Mouse (Mus musculus) heart, adult 18-20 months (tissue): ENCODE measurements around the gene Wwox. TPM values are rescaled to one million over a fixed set of nuclear protein-coding genes. Genes with fewer than 3 reads are reported as not detected.
A peak's percentile ranks its signal among the peaks of the same experiment; 100 is the strongest.

ENCODE experiments used
- DNase-seq, 2 experiments: peaks; one replicate each; pipeline ENCODE4 v3.0.0; 2021 to 2022; ENCODE audit warnings: mixed read lengths in 1 of 2
- total RNA-seq, 2 experiments: library from RNA; stranded (reverse); gene quantifications; 2 replicates each; pipeline ENCODE4 v1.2.3; 2021

Gene Wwox
- total RNA-seq, 2 experiments from 2014 or later, result 3.8 to 5.3 TPM

DNA sequence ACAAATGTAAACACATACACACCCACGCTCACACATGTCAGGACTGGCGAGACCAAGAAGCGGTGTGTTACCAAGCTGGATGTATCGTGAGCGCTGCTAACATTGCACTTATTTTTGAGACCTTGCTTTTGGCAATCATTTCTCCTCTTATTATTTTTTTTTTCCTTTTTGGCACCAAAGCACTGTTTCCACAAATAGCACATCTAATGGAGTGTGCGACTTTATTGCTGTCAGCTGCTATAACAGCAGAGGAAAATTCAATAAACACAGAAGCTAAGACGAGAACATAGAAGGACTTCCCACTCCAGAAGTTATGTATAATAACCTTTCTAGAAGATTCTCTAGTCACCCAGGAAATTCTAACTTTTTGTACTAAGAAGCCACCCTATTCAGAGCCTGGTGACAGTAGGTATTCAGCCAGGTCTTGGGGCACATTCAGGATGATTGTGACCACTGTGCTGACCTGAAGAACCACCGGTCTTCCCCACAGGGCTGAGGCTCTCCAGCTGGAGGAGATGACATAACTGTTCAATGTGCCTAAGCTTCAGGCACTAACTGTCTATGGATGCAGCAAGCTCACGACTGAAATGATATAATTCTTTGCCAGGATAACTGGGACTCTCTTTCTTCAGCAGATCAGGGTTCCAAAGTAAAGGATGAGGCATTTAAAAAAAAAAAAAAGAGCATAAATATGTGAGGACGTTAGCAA is 586.1 kb downstream of the Wwox start:
- DNase-seq, result peak in 1 of 2 experiments; percentile 15

DNA sequence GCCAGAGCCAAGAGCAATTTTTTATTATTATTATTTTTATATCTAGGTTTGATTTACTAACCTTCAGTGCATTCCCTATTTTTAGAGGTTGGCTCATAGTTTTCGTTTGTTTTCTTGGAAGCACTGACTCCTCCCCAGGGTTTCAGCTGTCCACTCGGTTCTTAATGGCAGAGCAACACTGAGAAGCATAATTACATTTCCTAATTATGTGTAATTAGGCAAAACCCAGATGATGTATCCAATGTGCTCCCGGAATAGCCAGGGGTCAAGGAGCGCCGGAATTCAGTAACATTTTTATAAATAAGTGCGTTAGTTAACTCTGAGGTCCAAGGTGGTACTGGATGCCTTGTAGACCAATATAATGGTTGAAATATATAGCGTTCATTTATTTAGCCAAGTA is 586.7 kb downstream of the Wwox start:
- DNase-seq, result no peak

DNA sequence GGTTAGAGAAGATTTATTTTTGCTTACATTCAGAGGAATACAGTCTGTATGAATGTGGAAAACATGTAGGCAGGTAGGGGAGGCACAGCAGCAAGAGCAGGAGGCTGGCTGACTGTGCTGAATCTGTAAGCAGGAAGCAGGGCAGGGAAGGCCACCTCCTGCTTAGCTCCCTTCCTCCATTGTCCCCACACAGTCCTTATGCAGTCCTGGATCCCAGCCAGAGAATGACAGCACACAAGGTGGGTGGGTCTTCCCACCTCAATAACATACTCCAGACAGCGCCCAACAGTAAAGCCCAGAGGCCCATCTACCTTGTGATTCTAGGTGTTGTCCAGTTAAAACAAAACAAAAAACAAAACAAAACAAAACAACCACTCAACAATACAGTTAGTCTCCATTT is 593.7 kb downstream of the Wwox start:
- DNase-seq, result peak in 1 of 2 experiments; percentile 7

DNA sequence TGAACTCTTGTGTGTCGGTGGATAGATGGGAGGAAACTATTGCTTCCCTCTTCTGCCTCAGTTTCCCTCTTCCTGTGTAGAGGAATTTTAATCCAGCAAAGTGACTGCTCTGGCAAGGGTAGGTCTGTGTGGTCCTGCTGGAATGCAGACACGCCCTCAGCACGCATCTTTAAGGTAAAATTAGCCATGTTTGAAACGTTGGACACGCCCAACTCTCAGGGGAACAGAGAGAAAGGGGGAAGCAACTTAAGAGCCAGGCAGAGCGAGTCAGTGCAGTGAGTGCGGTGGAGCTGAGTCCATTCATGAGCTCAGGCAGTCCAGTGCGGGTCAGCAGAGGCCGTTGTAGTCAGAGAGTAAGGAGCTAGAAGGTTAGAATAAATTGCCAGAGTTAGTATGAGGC is 596.6 kb downstream of the Wwox start:
- no peak for DNase-seq

DNA sequence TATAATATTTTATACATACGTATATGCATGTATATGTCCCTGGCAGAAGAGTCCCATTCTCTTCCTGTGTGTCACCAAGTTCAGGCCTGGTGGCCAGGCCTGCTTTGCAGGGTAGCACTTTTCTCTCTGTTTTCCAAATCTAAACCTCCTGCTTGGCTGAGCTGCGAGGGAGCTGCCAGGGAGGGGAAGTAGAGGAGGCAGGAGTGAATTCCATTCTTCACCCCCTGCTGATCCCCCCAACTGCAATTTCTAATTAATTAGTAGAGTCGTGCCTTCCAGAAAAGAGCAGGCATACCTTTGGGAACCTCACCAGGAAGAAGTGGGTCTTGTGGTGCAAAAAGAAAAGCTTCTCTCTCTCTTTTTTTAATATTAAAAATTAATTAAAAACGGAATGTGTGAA is 599.0 kb downstream of the Wwox start:
- DNase-seq, result no peak

DNA sequence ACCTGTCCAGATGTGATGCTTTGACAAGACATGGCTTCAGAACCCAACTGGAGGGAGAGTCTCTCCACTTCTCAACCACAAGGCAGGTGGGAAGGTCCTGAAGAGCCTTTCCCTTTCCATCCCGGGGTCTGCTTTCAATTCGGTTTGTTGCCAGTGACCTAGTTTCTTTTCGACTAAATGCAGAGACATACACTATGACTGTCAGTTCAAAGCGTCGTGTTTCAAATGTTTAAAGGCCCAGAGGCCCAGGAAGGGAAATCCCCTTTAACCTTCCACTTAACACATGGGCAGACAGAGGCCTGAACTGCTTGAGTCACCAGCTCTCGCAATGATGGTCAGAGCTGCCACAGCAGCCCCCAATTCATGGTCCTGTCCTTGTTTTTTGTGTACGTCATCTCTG is 606.3 kb downstream of the Wwox start:
- DNase-seq, result no peak

DNA sequence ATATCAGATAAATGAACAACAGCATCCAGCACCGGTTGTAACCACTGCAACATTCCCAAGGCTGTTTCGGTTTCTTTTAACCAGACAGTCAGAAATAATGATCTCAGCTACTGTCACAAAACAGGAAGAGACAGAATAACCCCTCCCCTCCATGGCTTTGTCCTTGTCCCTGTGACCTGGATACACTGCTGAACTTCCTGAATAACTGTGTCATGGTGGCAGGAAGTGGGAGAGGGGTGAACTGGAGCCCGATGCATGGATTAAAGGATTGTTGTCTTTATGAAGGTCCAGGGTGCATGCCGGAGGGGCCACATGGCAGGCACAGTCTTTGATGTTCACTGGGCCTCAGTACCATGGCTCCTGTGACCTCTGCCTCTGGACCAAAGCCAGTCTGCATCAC is 607.0 kb downstream of the Wwox start:
- DNase-seq, result peak; percentile 4 to 7

DNA sequence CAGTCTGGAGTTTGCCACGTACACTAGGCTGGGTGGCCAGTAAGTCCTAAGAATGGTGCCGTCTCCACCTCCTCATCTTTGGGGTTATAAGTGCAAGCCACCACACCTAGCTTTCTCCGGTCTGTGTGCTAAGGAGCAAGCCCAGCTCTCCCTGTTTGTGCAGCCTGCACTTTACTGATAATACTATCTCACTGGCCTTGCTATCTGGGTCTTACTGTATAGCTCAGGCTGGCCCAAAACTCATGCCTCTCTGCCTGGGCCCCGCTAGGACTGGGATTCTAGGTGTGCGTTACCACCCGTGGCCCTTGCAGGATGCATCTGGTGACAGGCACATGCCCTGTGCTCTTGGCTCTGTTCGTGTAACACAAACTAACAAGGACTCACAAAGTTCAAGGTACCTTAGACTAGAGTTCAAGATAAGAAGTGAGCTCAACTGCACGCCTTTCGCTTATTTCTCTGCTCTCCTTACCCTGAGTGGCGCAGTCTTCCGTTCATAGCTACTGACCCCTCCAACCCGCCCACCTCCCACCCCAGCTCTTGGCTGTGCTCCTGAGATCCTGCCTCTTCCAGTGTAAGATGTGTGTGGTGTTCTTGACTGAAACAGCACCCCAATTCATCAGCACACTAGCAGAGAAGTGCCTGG is 618.9 kb downstream of the Wwox start:
- DNase-seq, result no peak

DNA sequence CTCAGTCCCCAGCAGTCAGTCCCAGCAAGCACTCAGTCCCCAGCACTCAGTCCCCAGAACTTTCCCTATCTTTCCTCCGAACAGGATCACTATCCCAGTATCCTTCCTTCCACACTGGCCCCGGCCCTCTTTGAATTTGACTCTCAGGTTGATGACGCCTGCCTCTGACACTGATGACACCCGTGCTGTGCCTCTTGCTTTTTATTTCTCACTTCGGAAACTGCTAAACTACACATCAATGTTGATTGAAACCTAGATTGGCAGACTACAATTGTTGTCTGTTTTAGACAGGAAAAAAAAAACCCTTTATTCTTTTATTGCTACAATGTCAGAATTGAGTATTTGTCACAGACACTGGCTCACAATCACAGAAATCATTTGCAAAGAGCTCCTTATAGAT is 624.2 kb downstream of the Wwox start:
- no peak for DNase-seq

DNA sequence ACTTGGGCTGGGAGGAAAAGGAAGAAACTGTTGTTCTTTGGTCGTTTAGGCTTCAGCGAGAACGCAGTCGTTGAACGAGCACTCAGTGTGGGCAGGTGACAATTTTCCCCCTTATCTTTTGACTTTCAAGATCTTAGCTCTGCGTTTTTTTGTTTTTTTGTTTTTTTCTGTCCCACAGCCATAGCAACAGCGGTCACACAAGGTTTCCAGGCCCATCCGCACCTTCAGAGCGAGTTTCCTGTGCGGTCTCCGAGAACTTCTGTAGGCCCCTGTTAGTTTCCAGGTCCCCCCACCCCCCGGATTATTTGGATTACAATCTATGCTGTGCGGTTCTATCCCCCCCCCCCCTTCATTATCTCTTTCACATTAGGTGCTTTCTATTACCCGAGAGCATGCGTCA is 625.2 kb downstream of the Wwox start:
- no peak for DNase-seq

DNA sequence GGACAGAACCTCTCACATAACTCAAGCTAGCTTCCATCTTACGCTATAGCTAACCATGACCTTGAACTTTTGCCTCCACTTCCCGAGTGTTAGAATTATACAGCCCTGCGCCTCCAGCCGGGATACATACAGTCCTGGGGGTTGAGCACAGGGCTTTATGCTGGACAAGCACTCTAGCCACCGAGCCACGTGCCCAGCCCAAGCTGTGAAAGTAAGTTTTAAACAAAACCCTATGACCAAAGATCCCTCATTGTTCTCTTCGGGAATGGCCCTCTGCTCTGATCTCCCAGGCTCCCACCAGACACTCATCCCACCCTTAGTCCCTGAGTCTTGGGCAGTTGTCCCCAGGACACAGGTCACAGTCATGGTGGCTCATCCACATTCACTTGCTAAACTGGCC is 625.9 kb downstream of the Wwox start:
- no peak for DNase-seq

DNA sequence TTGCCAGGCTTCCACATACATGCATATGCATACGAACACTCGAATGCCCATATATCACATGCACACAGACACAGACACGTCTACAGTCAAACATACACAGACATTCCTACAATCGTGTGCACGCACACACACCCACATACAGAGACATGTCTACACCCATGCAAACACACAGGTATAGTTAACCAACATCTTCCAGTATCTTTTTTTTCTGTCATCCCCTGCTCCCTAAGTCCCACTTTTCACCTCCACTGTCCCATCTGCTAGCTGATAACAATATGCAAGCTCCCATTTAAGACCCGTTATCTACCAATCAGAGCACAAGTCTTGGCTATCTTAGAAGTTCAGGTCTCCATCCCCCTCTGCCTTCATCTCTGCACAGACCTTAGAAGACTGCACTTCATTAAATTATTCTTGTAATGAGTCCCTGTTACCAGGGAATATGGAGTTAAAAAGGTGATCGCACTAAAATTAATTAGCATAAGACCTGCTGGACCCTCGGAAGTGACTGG is 627.1 kb downstream of the Wwox start:
- DNase-seq, result no peak

DNA sequence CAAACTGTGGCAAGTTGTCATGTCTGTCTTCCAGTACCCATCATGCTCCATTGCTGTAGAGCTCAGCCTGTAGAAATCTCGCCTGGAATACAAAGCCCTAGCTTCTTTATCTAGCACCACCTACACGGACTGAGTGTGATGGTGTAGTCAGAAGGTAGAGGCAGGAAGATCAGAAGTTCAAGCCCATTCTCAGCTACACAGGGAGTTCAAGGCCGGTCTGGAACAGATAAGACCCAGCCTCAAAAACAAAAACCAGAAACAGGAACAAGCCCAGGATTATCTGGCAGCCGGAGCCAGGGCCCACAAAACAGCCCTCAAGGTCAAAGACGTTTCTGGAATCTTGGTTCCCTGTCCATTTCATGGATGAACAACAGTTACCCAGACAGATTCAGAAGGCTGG is 629.3 kb downstream of the Wwox start:
- DNase-seq, result no peak

DNA sequence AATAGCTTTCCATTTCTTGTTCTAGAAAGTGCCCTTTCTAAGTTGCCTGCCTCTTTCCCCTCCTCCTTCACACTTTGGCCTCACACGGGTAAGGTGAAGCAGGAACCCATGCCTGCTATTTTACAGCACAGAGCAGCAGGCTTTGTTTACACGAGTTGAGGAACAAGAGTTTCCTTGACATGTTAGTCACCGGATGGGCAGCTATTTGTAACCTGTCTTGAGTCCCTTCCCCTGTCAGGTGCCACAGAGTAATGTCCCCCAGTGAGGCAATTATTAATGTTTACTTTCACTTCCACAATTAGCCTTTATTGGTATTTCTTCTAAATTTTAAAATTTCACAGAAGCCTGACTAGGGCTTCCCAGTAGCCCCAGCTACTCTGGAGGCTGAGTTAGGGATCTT is 630.8 kb downstream of the Wwox start:
- no peak for DNase-seq

DNA sequence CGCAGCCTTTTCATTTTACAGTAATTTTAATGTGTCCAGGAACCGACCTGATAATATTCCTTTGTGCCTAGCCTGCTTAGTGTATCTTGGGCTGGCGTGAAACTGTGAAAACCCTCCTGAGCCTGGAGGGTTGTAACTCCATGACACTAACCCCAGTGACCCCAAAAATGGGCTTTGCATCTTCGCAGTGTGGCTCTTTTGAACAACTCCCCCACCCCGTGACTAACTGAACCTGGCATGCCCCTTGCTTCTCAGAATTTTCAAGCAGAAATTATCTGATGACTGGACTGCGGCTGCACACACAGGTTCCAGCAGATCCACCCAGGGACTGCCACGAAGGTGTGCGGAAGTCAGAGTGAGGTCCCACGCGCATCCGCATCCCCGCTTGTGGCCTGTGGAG is 631.8 kb downstream of the Wwox start:
- no peak for DNase-seq

DNA sequence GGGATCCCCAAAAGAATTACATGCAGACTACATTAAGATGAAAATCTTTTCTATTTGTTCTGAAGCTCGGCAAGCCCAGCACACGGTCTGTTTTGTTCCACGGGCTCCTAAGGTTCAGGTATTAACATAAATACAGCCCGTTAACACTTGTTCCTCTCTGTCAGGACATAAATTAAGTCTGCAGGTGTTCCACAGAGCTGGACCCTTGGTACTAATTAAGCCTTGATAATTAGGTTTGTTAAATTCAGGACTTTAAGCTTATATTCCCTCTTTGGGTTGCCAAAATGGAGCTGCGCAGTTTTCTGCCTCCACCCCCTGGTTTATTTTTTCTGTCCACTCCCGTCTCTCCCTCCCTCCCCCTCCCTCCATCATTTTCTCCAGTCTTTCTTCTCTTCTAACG is 638.8 kb downstream of the Wwox start:
- DNase-seq, result no peak

DNA sequence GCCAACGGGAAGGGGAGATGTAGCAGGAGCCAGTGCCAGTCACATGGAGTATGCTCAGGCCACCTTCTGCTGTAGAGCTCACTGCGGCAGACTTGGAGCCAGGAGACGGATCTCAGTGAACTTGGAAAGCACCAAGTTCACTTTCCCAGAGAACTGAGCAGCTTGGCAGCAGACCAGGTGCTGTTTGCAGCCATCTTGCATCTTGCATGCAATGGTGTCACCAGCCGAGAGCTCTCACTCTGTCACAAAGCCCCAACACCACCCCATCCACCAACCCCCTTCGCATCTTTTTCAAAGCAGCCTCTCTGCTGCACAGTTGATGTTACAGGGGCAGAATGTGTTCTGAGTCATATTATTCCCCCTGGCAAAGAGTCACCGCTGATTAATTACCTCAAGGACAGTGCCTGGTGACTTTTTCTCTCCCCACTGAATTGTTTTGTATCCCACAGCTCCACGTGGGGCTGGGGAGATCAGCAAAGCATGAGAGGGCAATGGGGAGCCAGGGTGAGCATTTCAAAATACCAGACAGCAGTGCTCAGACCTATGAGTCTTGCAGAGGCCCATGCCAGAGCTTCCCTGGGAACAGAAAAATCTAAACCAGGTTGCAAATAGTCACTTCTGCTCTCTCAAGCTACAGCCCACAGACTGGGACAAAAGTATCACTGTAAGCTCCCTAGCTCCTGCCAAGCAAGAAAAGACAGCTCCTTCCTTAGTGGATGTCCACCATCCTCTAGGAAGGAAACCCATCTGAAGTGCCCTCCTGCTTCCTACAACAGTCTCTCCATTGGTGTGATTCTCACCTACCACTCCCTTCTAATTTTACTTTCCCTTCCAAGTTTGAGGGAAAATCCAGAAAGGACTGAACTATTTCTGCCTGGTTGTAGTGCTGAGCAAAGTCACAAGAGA is 642.1 kb downstream of the Wwox start:
- no peak for DNase-seq

DNA sequence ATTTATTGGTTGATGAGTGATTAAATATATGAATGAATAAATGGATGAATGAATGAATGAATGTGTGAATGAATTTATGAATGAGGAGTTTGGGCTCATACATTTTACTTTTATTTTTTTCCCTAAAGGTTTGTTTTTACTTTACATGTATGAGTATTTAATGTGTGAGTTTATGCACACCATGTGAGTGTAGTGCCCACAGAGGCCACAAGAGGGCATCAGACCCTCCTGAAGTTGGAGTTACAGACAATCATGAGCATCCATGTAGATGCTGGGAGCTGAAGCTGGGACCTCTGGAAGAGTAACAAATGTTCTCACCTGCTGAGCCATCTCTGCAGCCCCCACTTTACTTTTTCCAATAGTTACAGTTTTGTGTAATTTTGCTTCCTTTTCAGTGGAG is 648.7 kb downstream of the Wwox start:
- DNase-seq, result no peak

DNA sequence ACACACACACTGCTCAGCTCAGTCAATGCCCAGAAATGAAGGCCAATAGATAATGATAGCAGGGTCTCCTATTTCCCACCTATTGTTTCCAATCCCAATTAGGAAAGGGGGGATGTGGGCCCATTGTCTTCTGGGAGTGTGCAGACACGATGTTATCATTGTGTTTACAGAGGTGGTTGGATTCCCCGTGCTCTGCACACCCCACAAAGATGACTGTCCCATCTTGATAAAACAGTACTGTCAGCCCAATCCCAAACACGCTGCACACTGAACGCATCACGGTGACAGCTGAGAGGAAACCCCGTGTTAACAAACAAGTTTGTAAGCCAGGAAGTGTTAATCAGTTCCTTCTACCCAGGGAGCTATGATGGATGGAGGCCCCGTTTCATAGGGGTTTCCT is 650.3 kb downstream of the Wwox start:
- DNase-seq, result no peak

DNA sequence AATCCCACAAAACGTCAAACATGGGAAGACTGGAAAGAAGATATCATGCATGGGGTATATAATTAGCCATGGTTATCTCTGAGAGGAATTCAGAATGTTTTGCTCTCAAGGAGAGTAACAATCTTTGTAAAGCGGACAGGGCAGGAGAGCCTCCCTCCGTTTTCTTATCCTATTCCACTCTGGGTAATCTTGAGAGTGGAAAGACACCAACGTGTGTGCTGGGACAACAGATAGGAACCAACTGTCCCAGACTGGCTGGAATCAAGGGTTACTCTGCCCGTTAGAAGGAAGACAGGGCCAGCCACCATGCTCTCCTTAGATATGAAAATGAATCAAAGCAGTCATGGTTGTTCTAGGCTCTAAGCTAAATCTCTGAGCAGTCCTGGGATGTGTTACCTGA is 650.7 kb downstream of the Wwox start:
- no peak for DNase-seq

DNA sequence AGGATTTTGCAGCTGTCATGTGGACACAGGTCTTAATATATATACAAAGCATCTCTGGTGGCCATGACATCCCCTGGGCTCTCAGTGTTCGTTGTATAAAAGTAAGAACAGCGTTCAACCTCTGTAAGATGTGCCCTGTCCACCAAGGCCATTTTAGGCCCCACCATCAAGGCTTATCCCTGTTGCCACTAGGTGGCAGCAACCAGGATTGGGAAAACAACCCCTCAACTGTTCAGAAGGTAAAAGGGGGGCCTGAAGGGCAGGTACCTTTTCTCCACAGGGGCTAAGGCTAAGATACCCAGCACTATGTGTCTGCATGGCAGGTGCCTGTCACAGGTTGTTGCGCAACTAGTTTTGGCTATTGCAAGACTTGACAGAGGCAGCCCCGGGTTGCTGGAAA is 656.1 kb downstream of the Wwox start:
- DNase-seq, result peak; percentile 18 to 56

DNA sequence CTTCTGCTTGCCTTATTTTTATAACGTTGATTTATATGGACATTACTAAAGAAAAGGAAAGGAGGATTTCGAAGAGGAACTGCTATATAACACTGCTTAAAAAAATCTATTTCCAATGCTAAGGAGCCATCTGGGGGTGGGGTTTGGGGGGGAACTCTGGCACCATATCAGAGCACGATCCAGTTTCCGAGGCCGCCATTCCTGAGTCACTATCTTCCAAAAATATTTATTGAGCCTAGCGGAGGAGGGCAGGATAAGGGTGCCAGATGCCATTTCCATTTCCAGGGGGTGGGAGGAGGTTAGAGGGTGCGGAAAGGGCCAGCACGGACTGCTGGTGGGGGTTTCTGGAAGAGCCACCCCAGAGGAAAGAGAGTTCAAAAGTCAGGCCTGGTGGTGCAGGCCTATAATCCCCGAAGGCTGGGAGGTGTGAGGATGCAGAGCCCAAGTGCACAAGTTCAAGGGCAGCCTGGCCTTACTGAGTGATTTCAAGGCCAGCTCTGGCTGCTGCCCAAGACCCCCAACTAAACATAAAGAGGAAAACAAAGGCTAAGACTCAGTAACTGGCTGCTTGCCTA is 658.6 kb downstream of the Wwox start:
- peak in 1 of 2 experiments; percentile 8 for DNase-seq

DNA sequence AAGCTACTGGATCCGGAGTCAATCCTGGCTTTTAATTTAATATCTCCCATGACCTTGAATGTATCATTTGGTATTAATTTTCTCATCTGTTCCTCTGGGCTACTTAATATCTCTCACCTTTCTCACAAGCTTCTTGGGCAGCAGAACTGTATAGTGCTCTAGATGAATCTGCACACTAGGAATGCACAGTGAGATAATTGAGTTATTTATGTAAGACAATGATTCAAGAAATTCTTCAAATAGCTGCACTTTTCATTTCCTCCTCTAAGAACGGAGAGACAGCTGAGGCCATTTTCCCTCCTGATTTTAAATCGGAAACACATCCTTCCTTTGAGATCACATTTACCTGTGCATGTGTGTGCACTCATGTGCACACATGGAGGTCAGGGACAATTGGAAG is 669.9 kb downstream of the Wwox start:
- no peak for DNase-seq
